Mouse (Mus musculus): ENCODE results near the gene Ppil1. TPM values are rescaled to one million over a fixed set of nuclear protein-coding genes. Genes with fewer than 3 reads are reported as not detected.
"Not testable (repeated sequence)": the region's sequence is repeated elsewhere in the genome, so short reads cannot be mapped to it uniquely, and the experiment has no call there.

Ppil1 gene
- total RNA-seq, 2 experiments from 2014 or later = 17.3 to 18.1 TPM

GRCm38 (mm10) chr17:29253684-29254083, 10.3 kb downstream of the Ppil1 start:
- DNase-seq (ENCODE audit: low spot score in 2 of 2) = no peak

DNA sequence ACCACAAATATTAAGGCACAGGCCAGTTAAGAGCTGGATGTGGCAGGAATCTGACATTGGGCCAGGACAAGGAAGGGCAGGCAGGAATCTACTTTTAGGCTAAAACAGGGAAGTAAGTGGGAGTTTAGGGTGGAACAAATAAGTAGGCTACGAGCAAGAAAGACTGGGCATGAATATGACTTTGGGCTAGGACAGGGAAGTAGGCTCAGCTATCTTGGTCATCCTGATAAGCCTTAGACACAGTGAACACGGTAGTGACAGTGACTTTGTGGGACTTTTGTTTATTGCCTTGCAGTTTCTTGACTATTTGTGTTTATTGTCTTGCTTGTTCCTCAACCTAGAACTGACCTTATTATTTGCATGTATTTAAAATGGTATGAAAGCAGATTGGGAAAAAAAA, 10.8 kb downstream of the Ppil1 start:
- DNase-seq (ENCODE audit: low spot score in 2 of 2) = no peak

DNA sequence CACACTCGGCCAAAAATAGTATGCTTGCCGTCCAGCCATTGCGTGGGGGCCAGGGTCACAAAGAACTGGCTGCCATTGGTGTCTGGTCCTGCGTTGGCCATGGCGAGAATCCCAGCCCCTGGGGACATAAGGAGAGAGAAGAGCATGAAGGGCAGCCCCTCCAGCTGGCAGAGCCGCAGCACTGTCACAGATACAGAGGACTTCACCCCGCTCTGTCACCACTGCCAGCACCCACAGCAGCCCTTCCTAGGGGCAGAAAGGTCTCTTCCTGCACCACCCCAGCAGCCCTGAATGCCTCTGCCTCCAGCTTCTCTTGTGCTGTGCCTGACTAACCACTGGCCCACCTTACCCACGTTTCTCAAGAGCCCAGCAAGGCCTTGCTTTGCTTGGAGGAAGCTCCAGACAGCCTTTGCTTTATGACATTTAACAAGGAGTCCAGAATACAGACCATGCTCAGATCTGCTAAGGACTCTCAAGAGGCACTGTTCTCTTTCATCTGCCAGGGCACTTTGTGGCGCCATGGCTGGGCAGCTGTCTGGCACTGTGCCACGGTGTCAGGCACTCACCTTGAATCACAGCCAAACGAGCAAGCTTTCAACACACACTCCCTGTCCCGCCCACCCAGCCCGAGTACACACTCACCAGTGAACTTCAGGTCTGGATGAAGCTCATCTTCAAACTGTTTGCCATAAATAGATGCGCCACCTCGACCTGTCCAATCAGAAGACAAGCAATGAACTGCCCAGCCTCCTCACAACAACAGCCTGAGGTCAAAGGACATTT, 12.2 kb downstream of the Ppil1 start:
- DNase-seq (ENCODE audit: low spot score in 2 of 2) = no peak

DNA sequence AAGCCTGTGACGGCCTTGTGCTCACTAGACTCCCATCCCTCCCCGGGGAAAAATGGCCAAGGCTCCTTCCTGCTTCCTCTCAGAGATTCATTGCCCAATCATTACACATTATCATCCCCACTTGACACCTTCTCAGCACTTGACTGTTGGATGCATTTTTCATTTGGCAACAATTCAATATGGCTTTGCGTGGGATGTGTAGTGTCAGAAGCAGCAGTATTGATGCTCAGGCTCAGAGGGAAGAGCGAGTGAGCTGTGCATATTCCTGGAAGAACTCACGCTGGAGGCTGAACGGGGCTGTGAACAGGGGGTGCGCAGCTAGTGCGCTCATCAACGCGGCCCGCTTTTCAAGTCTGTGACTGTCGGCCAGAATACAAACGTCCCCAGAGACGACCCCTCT, 13.0 kb downstream of the Ppil1 start:
- DNase-seq (ENCODE audit: low spot score in 2 of 2) = not testable (repeated sequence)

DNA sequence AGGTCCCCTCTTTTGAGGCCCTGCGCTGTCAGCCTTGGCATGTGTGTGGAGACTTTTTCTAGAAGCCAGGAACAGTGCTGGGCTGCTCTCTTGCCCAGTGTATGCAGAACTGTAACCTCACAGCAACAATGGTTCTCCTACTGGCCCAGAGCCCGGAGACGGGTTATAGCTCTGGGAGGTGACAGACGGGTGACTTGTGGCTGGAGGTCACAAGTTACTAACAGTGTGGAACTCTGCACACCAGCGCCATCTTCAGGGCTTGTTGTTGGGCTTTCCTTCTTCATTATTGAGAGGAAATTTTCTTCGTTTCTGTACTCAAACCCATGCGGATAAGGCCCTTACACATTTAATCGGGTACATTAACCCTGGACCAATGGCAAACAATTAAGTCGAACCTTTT, 14.5 kb downstream of the Ppil1 start:
- no peak for DNase-seq (ENCODE audit: low spot score in 2 of 2)

DNA sequence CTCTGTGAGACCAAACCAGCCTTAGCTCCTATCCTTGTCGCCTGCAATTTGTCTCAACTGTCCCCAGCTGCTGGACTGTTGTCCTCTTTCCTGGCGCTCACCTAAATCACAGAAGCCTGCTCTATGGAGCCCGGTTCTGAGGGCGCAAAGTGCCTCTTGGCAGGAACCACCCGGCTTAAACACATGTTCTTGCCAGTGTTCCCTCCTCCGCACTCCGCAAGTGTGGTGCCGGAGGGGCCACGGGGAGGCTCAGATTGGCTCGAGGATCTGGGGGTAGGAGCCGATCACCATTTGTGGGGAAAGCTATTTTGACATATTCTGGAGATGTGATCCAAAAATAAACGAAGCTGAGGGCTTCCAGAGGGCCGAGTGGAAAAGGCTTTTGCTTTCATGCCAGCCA, 16.1 kb downstream of the Ppil1 start:
- no peak for DNase-seq (ENCODE audit: low spot score in 2 of 2)

DNA sequence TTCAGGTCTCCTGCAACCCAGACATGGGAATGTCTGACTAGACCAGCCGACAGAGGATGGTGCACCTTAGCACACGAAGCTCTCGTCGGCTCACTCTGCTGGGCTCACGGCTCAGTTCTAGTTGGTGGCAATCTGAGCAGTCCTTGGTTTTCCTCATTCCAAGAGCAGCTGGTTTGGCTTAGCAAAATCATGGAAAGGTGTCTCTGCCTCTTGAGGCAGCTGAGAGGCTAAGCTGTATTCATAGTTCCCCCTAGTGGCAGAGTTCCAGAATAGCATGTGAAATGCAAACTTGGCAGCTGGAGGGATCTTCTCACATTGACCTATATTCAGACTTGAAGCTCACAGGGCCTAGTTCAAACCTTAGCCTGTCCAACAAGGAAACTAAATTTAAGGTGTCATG, 17.4 kb downstream of the Ppil1 start:
- DNase-seq (ENCODE audit: low spot score in 2 of 2) = peak; percentile 31 to 61

DNA sequence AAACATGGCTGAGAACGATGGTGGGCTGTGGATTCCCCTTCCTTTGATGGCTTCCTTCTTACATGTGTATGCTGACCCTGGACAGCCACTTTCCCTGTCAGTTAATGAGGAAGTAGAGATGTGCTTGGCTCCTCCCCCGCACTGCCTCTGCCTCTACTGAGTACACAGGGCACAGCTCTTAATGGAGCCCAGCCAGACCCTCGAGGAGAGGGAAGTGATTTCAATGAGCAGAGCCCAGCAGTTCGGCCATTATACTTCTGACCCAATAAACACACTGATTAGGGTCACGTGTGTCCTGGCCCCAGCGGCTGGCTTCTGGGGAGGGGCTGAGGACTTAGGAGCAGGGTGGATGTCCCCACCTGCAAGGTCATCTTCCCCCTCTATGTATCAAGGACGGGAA, 18.3 kb downstream of the Ppil1 start:
- no peak for DNase-seq (ENCODE audit: low spot score in 2 of 2)

DNA sequence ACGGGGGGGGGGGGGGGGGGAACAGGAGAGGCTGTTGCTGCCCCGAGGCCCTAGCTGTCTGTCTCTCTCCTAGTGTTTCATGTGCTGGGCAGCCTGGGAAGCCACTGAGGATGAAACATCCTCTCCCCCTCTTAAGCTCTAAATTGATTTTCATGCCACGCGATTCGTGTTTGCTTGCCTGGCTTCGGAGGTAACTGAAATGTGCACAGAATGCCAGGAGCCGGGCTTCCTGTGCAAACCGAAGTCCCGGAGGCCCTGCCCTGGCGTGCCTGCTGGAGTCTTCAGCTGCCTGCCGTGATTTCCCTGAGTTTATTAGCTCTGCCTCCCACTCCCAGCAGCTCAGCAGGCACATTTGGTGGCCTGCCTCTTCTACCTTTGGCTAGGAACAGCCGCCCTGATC, 19.1 kb downstream of the Ppil1 start:
- no peak for DNase-seq (ENCODE audit: low spot score in 2 of 2)

DNA sequence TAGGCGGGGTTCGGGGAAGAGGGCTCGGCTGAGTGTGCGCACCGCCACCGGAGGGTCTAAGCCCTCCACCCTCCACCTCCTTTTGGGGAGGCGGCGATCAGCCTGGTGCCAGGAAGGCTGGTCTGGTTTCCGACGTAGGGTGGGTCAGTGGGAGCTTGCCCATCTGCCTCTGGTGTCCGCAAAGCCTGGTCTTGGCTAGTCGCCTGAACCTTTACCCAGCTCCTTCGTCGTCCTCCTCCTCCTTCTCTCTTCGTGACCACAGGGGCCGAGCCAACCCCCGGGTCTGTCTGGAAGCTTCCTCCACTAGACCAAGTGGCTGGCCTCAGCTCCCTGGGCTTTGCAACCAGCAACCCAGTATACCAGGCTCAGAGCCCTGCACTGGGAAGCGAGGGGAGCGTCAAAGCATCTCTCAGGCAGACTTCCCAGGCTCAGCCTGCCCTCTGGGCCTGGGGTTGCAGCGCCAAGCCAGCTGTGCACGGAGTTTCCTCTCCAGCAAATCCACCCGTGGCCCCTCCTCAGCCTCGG, 25.5 kb downstream of the Ppil1 start:
- no peak for DNase-seq (ENCODE audit: low spot score in 2 of 2)

- peak in 1 of 2 experiments; percentile 28 for DNase-seq (ENCODE audit: low spot score in 2 of 2)
Measured at GRCm38 (mm10) chr17:29237772-29238420, 26.1 kb downstream of the Ppil1 start, which contains the start of gene Cpne5. Gene Cpne5 (minus strand): TSS chr17:29238167.

DNA sequence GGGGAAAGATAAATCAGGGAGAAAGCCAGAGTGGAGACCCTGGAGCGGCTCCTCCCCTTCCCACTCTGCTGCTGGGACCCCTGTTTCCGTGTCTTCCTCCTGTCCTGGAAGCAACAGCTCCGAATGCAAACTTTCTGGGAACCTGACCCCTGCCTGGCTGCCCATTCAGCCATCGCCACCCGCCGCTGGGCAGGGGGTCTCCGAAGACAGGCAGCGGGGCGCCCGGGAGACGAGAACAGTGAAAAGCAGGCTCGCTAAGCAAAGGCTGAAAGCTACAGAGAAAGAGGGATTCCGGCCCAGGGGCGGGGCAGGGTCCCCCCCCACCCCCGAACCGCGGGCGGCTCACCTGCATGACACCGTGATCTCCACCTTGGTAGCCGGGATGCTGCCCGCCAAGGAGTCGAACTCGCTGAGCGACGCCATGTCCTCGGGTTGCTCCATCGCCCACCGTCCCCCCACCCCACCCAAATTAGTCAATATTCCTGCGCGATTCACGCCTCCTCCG, 26.7 kb downstream of the Ppil1 start:
- no peak for DNase-seq (ENCODE audit: low spot score in 2 of 2)

- no peak for DNase-seq (ENCODE audit: low spot score in 2 of 2)
Measured at GRCm38 (mm10) chr17:29236111-29236510, 27.9 kb downstream of the Ppil1 start.

GRCm38 (mm10) chr17:29231109-29231508, 32.9 kb downstream of the Ppil1 start:
- DNase-seq (ENCODE audit: low spot score in 2 of 2) = no peak

DNA sequence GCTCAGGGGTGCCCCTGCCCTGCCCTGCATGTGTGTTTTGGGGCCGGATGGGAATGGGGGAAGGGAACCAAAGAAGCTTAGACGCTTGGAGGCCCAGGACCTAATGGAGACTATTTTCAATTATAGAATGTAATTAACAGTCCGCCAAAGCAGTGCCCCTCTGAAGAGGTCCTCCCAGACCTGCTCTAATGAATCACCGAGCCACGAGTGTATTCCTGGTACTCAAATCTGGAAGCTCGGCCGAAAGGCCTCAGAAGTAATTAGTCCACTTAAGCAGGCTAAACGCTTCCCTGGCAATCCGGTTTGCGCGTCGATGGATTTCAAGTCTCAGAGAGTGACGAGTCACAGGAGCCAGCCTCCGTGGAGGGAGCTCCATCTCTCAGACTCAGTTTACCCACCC, 43.4 kb downstream of the Ppil1 start:
- no peak for DNase-seq (ENCODE audit: low spot score in 2 of 2)

- DNase-seq (ENCODE audit: low spot score in 2 of 2) = no peak
Measured at GRCm38 (mm10) chr17:29218017-29218416, 46.0 kb downstream of the Ppil1 start.

GRCm38 (mm10) chr17:29216078-29216477, 47.9 kb downstream of the Ppil1 start:
- no peak for DNase-seq (ENCODE audit: low spot score in 2 of 2)

DNA sequence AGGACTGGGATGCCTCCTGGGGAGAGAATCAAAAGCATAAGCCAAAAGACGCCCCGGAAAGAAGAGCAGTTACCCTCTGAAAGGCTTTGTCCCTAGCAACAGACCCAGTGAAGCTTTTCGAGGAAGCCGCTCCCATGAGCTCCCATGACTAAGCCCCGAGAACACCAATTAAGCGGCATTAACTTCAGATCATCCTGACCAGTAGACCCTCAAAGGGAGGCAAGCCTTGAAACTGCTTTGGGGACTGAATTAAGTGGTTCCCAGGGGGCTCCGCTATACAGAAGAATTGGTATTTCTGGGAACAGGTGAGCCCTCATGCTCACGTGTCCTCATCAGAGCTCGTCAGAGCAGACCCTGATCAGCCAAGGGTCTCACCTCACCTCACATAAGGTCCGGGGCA, 49.3 kb downstream of the Ppil1 start:
- no peak for DNase-seq (ENCODE audit: low spot score in 2 of 2)

DNA sequence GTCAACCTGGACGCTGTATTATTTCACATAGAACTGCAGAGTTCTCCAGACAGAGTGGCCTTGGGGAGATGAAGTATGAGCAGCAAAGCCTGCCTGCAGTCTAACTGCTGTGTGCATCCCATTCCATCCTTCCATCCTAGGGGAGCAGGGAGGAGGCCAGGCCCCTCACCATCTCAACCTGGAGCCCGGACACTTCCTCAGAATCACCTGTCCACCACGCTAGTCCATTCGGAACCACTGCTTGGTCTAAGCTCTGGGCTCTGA, 49.9 kb downstream of the Ppil1 start:
- DNase-seq (ENCODE audit: low spot score in 2 of 2) = no peak

GRCm38 (mm10) chr17:29213381-29214192, 50.4 kb downstream of the Ppil1 start:
- no peak for DNase-seq (ENCODE audit: low spot score in 2 of 2)

DNA sequence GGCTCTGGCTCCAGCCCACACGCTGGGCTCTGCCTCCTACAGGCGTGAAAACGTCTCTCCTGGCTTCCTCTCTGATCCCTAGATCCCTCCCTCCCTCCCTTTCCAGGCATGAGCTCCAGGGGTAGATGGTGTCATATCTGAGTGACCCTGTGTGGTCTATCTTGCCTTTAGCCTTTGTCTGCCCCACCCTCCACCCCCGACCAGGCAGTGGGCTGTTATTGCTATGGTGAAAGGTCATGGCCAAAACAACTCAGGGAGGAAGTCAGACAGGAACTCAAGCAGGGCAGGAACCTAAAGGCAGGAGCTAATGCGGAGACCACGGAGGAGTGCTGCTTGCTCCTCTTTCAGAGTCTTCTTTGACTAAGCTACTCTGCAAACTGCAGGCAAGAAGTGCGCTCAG, 52.1 kb downstream of the Ppil1 start:
- no peak for DNase-seq (ENCODE audit: low spot score in 2 of 2)

DNA sequence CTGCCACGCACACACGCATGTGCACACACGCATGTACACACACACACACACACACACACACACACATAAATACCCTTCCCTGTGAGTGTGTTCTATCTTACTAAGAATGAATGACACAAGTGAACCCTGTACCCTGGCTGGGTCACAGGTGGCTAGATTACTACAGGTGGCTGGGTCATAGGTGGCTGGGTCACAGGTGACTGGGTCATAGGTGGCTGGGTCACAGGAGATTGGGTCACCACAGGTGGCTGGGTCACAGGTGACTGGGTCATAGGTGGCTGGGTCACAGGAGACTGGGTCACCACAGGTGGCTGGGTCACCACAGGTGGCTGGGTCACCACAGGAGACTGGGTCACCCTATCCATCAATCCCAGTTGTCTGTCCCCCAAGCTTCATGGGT, 53.9 kb downstream of the Ppil1 start:
- no peak for DNase-seq (ENCODE audit: low spot score in 2 of 2)
